Mouse (Mus musculus) layer of hippocampus, postnatal 36 days (tissue): ENCODE measurements around the gene Rhd. TPM values are rescaled to one million over a fixed set of nuclear protein-coding genes. Genes with fewer than 3 reads are reported as not detected.

ENCODE experiments used
- DNase-seq, 2 experiments: peaks; one replicate each; pipeline ENCODE4 v3.0.0; 2022
- total RNA-seq, 2 experiments: library from RNA; stranded (reverse); gene quantifications; 2 replicates each; pipeline ENCODE4 v1.2.3; 2021

The Rhd gene
- total RNA-seq, 2 experiments from 2014 or later: not detected

GRCm38 (mm10) chr4:134913413-134913812 is 49.1 kb downstream of the Rhd start:
- DNase-seq: peak in 1 of 2 experiments; percentile 47

- DNase-seq: peak in 1 of 2 experiments; percentile 24
Observed at GRCm38 (mm10) chr4:134914122-134914863, 50.0 kb downstream of the Rhd start.

GRCm38 (mm10) chr4:134914864-134915209 is 50.5 kb downstream of the Rhd start, which contains the start of gene Tmem50a:
Gene Tmem50a, minus strand, starts transcription at chr4:134915024.
- peak; percentile 90 to 92 for DNase-seq

- DNase-seq: no peak
Observed at GRCm38 (mm10) chr4:134915223-134916050, 51.1 kb downstream of the Rhd start.

- DNase-seq: no peak
Observed at GRCm38 (mm10) chr4:134917194-134917593, 52.9 kb downstream of the Rhd start.

GRCm38 (mm10) chr4:134918381-134918780 is 54.0 kb downstream of the Rhd start:
- DNase-seq: no peak

- DNase-seq: no peak
Observed at GRCm38 (mm10) chr4:134919733-134920540, 55.6 kb downstream of the Rhd start.

- DNase-seq: no peak
Observed at GRCm38 (mm10) chr4:134920631-134921030, 56.3 kb downstream of the Rhd start.

GRCm38 (mm10) chr4:134921703-134922102 is 57.4 kb downstream of the Rhd start:
- no peak for DNase-seq

- DNase-seq: no peak
Observed at GRCm38 (mm10) chr4:134922111-134922924, 58.0 kb downstream of the Rhd start.

- peak; percentile 33 to 48 for DNase-seq
Observed at GRCm38 (mm10) chr4:134922925-134923244, 58.5 kb downstream of the Rhd start.

GRCm38 (mm10) chr4:134923258-134924018 is 59.1 kb downstream of the Rhd start, which contains the start of gene Rsrp1:
Gene Rsrp1, plus strand, starts transcription at chr4:134923592.
- DNase-seq: peak; percentile 94 to 97

GRCm38 (mm10) chr4:134924019-134924741 is 59.8 kb downstream of the Rhd start:
- DNase-seq: peak; percentile 37 to 41

- DNase-seq: no peak
Observed at GRCm38 (mm10) chr4:134925206-134925605, 60.9 kb downstream of the Rhd start.

- DNase-seq: no peak
Observed at GRCm38 (mm10) chr4:134927815-134928463, 63.6 kb downstream of the Rhd start.

GRCm38 (mm10) chr4:134928464-134928836 is 64.1 kb downstream of the Rhd start:
- DNase-seq: no peak

- DNase-seq: no peak
Observed at GRCm38 (mm10) chr4:134929536-134929935, 65.2 kb downstream of the Rhd start.

- DNase-seq: no peak
Observed at GRCm38 (mm10) chr4:134930190-134930589, 65.9 kb downstream of the Rhd start.

GRCm38 (mm10) chr4:134930684-134931481 is 66.5 kb downstream of the Rhd start, which contains the start of gene Syf2:
Gene Syf2, plus strand, starts transcription at chr4:134930898.
- peak; percentile 92 to 94 for DNase-seq
